Mouse (Mus musculus) layer of hippocampus, postnatal 10 days (tissue): Measurements from ENCODE around the gene Bbs4. TPM values are rescaled to one million over a fixed set of nuclear protein-coding genes. Genes with fewer than 3 reads are reported as not detected.

Source experiments
- DNase-seq, 2 experiments: peaks; one replicate each; pipeline ENCODE4 v3.0.0; 2021; ENCODE audit warnings: low spot score in 2 of 2
- total RNA-seq, 2 experiments: library from RNA; stranded (reverse); gene quantifications; 2 replicates each; pipeline ENCODE4 v1.2.3; 2021

Bbs4 gene
- total RNA-seq, 2 experiments from 2014 or later, result 29.9 to 32.1 TPM

DNA sequence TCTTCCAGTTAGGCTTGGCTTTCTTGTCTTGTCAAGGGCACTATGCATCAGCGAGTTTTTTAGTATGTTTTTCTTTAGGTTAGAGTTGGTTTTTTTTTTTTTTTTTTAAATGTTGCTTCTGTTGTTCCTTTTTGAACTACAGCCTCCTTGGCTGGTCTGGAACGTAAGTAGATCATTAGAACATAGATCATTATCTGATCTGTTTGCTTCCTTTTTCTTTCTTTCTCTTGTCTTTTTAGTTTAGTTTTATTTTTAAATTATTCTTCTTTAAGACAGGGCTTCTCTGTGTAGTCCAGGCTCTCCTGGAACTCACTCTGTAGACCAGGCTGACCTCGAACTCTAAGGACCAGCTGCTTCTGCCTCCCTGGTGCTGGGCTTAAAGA lies 60.8 kb downstream of the Bbs4 start:
- DNase-seq, result no peak

DNA sequence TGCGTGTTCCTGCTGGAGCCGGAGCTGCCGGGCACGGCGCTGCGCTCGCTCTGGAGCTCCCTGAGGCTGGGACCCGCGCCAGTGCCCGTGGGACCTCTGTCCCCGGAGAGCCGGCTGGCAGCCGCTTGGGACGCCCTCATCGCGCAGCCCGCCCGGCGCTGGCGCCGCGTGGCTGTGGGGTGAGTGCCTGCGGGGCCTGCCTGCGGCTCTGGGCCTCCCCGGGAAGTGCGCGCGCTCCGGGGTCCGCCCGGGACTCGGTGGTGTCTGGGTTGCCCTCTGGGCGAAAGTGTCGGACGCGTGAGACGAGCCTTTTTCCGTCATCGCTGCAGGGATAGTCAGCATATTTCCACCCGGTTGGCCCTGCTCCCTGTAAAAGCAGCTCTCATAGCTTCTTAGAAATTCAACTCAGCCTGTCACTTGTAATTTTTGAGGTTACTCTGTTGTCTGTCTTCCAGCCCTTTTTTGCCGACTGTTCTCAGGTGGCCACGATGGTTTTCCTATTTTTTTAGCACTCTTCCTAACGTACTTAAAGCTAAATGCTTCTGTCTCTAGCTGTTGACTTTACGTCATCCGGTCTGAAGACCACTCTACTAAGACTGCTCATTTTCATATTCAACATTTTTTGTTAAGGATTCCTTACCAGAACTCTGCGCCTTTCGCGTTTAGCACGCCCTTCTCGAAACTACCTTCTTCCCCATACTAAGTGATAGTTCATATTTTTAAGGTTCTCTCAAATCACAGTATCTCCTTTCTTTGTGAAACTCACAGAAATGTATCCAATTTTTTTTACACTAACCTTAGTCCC lies 61.4 kb downstream of the Bbs4 start:
- no peak for DNase-seq

DNA sequence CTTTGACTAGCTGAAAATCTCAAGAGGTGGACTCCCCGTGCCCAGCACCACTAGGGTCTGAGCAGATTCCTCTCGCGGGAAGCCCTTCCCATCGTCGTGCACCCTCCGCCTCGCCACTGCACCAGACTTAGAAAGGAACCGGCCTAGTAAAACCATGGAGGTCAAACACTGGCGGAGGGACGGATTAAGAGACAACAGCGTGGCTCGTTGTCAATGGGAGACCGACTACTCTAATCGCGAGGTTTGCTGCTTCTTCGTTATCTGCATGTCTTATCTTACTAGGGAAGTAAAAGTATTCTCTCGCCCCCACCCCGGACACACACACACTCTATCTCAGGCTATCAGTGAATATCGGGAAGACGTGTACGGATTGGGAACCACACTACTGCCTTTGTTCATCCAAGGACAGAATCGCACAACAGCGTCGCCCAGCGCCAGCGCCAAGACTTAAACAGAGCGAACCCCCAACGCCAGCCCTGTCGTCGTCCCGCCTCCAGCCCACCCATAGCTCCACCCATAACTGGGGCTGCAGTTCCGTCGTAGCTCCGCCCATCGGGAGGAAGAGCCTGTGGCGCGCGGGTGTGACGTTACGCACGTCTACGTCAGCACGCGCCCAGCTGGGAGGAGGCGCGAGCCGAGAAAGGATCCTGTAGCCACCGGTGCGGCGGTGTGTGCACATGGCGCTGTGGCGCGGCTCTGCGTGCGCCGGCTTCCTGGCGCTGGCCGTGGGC lies 62.2 kb downstream of the Bbs4 start, which contains the start of gene Adpgk:
Gene Adpgk (plus strand): TSS at position 602 of the 731 bp plus-strand sequence.
- DNase-seq, result peak; percentile 97 to 98

DNA sequence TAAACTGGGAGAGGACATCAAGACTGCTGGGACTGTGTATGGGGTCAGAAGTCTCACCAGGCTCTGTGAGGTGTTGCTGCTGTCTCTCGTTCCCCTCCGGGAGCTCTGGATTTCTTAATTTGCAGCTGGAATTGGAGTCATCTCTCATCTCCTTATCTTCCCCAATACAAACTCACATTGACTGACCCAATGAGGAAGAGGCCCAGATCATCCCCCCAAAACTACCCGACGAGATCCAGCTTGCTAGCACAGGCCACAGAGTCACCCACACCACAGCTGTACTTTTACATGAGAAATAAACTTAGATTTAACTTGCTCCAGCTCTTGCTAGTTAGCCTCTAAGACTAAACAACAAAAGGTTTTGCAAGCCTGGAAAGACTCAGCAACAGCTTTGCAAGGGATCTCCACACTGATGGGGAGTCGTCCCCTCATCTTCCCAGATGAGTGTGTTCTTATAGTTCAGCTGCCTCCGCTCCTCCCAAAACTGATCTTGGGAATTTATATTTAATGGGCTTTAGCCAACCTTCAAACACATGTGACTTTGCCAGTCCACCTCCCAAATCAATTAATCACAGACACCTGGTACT lies 63.7 kb downstream of the Bbs4 start:
- no peak for DNase-seq

DNA sequence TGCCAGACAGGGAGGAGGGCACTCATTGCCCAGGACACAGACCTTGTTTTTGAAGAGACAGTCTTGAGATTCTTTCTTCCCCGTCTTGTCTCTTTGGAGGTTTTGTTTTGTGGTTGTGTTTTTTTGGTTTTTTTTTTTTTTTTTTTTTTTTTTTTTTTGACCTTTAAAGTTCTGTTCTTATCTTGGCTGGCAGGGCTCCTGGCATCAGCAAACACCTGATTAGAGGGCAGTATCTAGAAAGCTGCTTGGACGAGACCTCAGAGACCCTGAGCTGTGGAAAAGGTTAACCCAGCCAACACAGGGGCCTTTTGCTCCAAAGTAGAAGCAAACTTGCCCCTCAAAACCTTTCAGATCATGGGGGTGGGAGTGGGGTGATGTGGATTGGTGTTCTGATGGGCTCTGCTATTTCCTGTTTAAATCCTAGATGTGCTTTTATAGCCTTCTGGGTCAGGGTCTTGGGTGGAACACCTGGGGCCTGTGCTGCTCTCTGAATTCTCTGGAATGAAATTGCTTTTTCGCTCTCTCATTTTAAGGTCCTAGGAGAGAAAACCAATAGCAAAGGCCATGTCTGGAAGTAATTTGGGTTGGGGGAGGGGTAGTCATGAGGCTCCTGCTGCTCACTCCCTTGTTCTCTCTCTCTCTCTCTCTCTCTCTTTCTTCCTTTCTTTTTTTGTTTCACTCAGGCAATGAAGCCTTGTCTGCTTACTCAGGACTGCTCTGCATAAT lies 64.5 kb downstream of the Bbs4 start:
- DNase-seq, result no peak

DNA sequence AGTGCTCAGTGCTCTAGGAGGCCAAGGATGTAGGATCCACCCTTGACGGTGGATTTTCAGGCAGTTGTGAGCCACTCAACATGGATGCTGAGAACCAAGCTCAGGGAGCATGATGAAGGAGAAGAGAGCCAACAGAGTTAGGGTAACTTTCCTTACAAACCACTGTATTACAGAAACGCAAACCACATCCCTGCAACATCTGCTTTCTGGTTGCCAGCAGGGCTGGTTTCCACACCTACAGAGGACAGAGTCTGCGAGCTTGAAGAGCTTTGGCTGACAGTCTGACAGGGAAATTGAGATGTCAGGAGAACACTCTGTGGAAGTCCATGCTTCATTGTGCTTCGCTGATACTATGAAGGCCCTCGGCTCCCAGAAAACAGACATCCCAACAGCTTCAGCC lies 65.2 kb downstream of the Bbs4 start:
- DNase-seq, result no peak

DNA sequence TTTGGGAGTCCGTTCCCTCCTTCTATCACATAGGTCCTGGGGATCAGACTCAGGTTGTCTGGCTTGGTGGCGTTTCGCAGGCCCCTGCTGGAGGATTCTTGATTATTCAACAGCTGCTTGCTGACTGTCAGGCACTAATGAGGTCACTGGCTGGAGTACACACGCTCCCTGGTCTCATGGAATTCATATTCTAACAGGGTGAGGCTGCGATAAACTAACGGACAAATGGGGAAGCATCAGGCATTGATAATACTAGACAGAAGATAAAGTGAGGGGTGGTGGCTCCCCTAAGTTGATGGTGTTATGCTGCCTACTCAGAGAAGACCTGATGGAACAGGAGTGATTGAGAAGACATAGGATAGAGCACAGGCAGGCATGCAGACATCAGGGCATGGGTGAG lies 67.7 kb downstream of the Bbs4 start:
- no peak for DNase-seq

DNA sequence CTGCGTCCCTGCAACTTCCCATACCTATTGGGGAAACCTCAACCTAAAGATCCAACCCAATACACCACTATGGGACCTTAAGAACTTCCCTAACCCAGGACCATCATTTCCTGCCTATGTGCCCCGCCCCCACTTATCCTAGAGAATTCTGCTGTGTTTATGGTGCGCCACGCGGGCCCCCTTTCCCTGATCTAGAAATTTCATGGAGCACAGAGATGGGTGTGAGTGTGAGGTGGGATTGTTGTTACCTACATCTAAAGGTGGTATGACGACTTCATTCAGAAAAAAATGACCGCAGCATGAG lies 70.7 kb downstream of the Bbs4 start:
- no peak for DNase-seq

DNA sequence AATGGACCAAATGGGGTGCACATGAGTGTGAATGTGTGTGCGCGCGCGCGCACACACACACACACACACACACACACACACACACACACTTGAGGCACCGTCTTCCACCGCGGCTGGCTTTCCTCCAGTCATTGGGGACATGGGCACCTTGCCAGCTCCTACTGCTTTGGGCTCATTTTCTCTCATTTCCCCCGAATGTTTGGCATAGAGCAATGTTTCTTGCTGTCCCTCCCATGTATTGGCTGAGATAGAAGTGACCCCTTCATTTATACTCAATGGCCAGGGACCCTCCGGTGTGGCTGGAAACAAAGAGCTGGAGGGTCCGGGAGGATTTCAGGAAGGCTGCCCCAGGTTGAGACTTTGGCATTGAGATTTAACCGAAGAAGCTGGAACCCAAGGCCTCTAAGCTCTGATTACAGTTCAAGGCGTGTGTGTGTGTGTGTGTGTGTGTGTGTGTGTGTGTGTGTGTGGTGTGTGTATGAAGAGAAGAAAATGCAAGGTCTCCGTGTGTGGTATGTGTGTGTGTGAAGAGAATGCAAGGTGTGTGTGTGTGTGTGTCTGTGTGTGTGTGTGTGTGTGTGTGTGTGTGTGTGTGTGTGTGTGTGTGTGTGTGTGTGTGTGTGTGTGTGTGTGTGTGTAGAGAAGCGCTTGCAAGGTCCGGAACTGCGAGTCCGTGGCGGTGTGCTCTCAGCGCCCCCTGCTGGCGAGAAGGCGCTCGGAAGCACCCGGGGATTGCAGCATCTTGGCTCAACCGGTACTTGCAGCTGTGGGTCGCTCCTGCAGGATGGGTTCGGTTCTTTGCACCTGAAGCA lies 71.2 kb downstream of the Bbs4 start:
- DNase-seq, result peak; percentile 87 to 91

DNA sequence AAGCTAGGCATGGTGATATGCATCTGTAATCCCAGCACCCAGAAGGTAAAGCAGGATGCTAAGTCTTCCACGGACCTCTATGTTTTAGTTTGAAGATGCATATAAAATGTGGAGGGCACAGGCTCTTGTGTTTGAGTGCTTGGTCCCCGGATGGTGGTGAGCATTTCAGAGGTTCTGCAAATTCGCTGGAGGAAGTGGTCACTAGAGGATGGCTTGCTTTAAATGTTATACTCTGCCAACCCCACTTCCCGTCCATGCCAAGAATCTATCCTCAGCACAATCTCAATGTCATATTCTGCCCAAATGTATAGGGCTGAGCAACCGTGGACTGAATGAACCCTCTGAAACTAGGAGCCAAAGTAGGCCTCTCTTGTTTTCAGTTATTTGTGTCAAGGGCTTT lies 72.4 kb downstream of the Bbs4 start:
- no peak for DNase-seq

DNA sequence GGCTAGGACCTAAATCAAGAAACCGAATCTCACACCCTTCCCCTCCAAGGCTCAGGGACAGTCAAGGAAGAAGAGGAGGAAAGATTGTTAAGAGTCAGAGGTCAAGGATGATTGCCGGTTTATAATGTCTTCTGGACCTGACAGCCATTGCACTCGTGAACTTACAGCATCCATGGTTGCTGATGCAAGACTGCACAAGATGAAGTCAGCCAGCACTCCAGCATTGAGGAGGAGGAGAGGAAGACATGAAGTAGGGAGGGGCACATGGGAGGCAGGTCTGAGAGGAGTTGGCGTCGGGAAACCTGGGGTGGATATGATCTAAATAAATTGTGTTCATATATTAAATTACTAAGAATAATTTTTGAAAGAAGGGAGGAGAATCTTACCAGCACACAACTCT lies 74.6 kb downstream of the Bbs4 start:
- no peak for DNase-seq

DNA sequence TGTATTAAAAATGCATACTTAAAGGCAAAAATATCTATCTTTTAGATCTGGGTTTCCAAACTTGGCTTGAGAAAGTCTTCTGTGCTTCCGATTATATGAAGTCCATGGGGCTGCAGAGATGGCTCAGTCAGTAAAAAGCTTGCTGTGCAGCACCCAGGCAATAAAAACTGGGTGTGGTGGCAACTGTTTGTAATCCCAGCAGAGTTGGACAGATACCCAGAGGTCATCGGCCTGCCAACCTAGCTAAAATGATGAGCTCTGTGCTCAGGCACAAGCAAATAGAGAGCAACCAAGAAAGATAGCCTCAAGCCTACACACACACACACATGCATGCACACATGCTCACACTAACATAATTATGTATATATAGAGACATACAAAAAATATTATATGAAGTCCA lies 75.1 kb downstream of the Bbs4 start:
- DNase-seq, result no peak

DNA sequence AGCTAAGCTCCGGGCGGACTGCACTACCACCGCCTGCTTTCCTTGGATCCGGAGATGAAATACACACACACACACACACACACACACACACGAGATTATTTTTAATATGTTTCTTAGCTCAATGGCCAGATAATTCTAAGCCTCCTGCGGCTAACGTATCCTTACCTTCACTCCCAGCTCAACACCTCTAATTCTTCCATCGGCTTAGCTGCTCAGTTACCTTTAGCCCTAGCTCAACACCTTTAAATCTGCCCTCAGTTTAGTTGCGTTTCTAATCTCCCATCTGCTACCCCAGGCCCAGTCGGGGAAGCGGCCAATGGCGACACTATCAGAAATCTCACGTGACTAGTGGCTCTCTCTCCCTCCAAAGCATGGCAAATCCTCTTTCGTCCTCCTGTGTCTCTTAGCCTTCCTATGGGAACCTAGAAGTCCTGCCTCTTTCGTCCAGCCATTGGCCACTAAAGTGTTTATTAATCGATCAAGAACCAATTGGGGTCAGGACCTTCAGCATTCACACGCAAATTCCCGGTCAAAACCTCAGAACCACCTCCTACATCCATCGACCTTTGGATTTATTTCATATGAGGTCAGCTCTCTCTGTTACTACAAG lies 78.4 kb downstream of the Bbs4 start:
- DNase-seq, result no peak

DNA sequence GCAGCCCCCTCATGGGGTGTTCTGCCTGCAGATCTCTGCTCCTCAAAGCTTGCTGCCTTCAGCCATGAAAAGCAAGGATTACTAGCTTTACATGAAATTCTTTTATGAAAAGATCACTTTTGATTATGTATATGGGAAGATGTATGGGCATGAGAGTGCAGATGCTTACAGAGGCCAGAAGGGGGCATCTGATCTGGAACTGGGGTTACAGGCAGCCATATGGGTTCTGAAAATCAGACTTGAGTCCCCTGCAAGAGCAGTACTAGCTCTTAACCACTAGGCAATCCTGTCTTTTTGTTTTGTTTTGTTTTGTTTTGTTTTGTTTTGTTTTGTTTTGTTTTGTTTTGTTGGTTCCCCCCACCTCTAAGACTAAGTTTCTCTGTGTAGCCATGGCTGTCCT lies 80.1 kb downstream of the Bbs4 start:
- DNase-seq, result no peak

Other genes with a start within 250 kb of the Bbs4 start
- 10 to 100 TPM; 19.6 to 20.8 TPM for gene Adpgk, start 62.0 kb downstream of the Bbs4 start, total RNA-seq
- gene Arih1, start 133.1 kb upstream of the Bbs4 start, total RNA-seq, result 100 to 1,000 TPM in 1 of 2 experiments, 10 to 100 TPM in 1; 95.9 to 110 TPM
- gene Hexa, start 186.0 kb upstream of the Bbs4 start, total RNA-seq, result 10 to 100 TPM; 30.4 to 34.8 TPM
- 1 to 10 TPM; 1.6 to 1.7 TPM for gene Tmem202, start 186.3 kb upstream of the Bbs4 start, total RNA-seq
- gene Celf6, start 224.4 kb upstream of the Bbs4 start, total RNA-seq, result 10 to 100 TPM; 36.2 to 36.4 TPM